Mouse (Mus musculus) embryonic facial prominence, embryonic 14.5 days (tissue): ENCODE data around the gene Ccdc12. TPM values are rescaled to one million over a fixed set of nuclear protein-coding genes. Genes with fewer than 3 reads are reported as not detected.

Experiments used
- ATAC-seq: fragments of 200-750 bp; cut with Nextera tagmentation; 2 replicates; pipeline ENCODE4 v1.8.0; 2017; ENCODE audit warnings: low read depth, moderate number of reproducible peaks, moderate TSS enrichment
- DNase-seq: peaks from one replicate; pipeline ENCODE4 v3.0.0-alpha.2; 2015; ENCODE audit warnings: low spot score
- H3K27ac ChIP-seq: fragments of 300-500 bp; sonication (generic); replicated peaks from 2 replicates; pipeline ENCODE4 v1.5.1; 2014; ENCODE audit warnings: low read depth, mild to moderate bottlenecking, low read length, moderate library complexity
- H3K27me3 ChIP-seq: fragments of 300-500 bp; sonication (generic); replicated peaks from 2 replicates; pipeline ENCODE4 v1.6.1; 2014; ENCODE audit warnings: low read length; ENCODE audit not compliant: control insufficient read depth, insufficient read depth
- H3K36me3 ChIP-seq: fragments of 300-500 bp; sonication (generic); 2 replicates; pipeline ENCODE4 v1.6.1; 2014; ENCODE audit warnings: low read length, mixed read lengths; ENCODE audit not compliant: control insufficient read depth, insufficient read depth
- H3K4me1 ChIP-seq: fragments of 300-500 bp; sonication (generic); 2 replicates; pipeline ENCODE4 v1.6.1; 2014; ENCODE audit warnings: antibody characterized with exemption, low read length; ENCODE audit not compliant: control insufficient read depth, insufficient read depth
- H3K4me2 ChIP-seq: fragments of 300-500 bp; sonication (generic); 2 replicates; pipeline ENCODE4 v1.6.1; 2014; ENCODE audit warnings: low read depth, mild to moderate bottlenecking, low read length, moderate library complexity, mixed read lengths
- H3K4me3 ChIP-seq: fragments of 300-500 bp; sonication (generic); 2 replicates; pipeline ENCODE4 v1.5.1; 2014; ENCODE audit warnings: low read depth, mild to moderate bottlenecking, low read length
- H3K9ac ChIP-seq: fragments of 300-500 bp; sonication (generic); 2 replicates; pipeline ENCODE4 v1.6.1; 2014; ENCODE audit warnings: low read depth, mild to moderate bottlenecking, low read length, moderate library complexity, mixed read lengths
- H3K9me3 ChIP-seq: fragments of 300-500 bp; sonication (generic); 2 replicates; pipeline ENCODE4 v1.6.1; 2016; ENCODE audit warnings: low read length; ENCODE audit not compliant: control insufficient read depth
- WGBS: fragments of 180-500 bp; shearing (Covaris S2); extraction: QIAGEN DNeasy Blood & Tissue Kit; methylation state at CpG from one replicate; pipeline ENCODE4 v1.1.7; 2014; 5-methylcytosine and 5-hydroxymethylcytosine counted together
- polyA plus RNA-seq: library from polyadenylated mRNA; unstranded; fragments of >200 nt; fragmentation: Nextera tagmentation; extraction: Ambion mirVana; gene quantifications from 2 replicates; pipeline ENCODE4 v1.2.1, GENCODE M21; 2014

The Ccdc12 gene
- polyA plus RNA-seq, 1 experiment from 2014 or later: 104 TPM

- no peaks in the 10 kb centered on the region for H3K27me3 ChIP-seq
- WGBS: 87% methylated on average over 7 of the region's 7 CpGs
- peaks cover 11% of the 10 kb centered on the region for H3K4me1 ChIP-seq
- H3K9ac ChIP-seq: no peak overlapping the region
- DNase-seq (no peak), ATAC-seq (no peak)
- no peaks in the 10 kb centered on the region for H3K9me3 ChIP-seq
- H3K27ac ChIP-seq: no peak overlapping the region
- H3K4me3 ChIP-seq: no peak overlapping the region
- H3K4me2 ChIP-seq: no peak overlapping the region
- no peaks in the 10 kb centered on the region for H3K36me3 ChIP-seq
These were observed 4.7 kb downstream of the Ccdc12 start for GRCm38 (mm10) chr9:110660856-110661612.

GRCm38 (mm10) chr9:110662844-110663243 lies 6.5 kb downstream of the Ccdc12 start:
- 80% methylated on average over 1 of the region's 1 CpGs for WGBS
- no peak for ATAC-seq
- peaks cover 10% of the 10 kb centered on the region for H3K4me1 ChIP-seq
- H3K9ac ChIP-seq: no peak overlapping the region
- no peaks in the 10 kb centered on the region for H3K9me3 ChIP-seq
- no peaks in the 10 kb centered on the region for H3K27me3 ChIP-seq
- H3K4me3 ChIP-seq: no peak overlapping the region
- H3K36me3 ChIP-seq: no peaks in the 10 kb centered on the region
- H3K27ac ChIP-seq: no peak overlapping the region
- H3K4me2 ChIP-seq: no peak overlapping the region
- no peak for DNase-seq

GRCm38 (mm10) chr9:110665912-110666311 lies 9.6 kb downstream of the Ccdc12 start:
- no peaks in the 10 kb centered on the region for H3K9me3 ChIP-seq
- H3K27ac ChIP-seq: no peak overlapping the region
- 25% methylated on average over 4 of the region's 4 CpGs for WGBS

GRCm38 (mm10) chr9:110666374-110666773 lies 10.1 kb downstream of the Ccdc12 start:
- no peak overlapping the region for H3K4me2 ChIP-seq
- no peak overlapping the region for H3K4me3 ChIP-seq
- H3K36me3 ChIP-seq: no peaks in the 10 kb centered on the region
- H3K27me3 ChIP-seq: no peaks in the 10 kb centered on the region
- ATAC-seq (no peak), DNase-seq (no peak)
- H3K9ac ChIP-seq: 0 out of 2 replicates have a peak overlapping the region, but pooled peaks have one; percentile 14
- H3K27ac ChIP-seq: no peak overlapping the region
- no peaks in the 10 kb centered on the region for H3K9me3 ChIP-seq
- H3K4me1 ChIP-seq: peaks cover 10% of the 10 kb centered on the region
- WGBS: 38% methylated on average over 8 of the region's 8 CpGs

More at GRCm38 (mm10) chr9:110665912-110666311, 9.6 kb downstream of the Ccdc12 start:
- Histone ChIP-seq H3K4me2 (no peak overlapping the region), H3K27me3 (no peaks in the 10 kb centered on the region), H3K9ac (no peak overlapping the region), H3K4me1 (peaks cover 10% of the 10 kb centered on the region), H3K4me3 (no peak overlapping the region), H3K36me3 (no peaks in the 10 kb centered on the region)
- no peak for DNase-seq
- no peak for ATAC-seq

GRCm38 (mm10) chr9:110667219-110667836 lies 11.0 kb downstream of the Ccdc12 start:
- DNase-seq: no peak
- Histone ChIP-seq H3K9me3 (no peaks in the 10 kb centered on the region), H3K4me3 (no peak overlapping the region), H3K36me3 (no peaks in the 10 kb centered on the region), H3K27ac (no peak overlapping the region), H3K4me1 (peaks cover 10% of the 10 kb centered on the region), H3K4me2 (no peak overlapping the region), H3K27me3 (no peaks in the 10 kb centered on the region), H3K9ac (no peak overlapping the region)
- 64% methylated on average over 4 of the region's 4 CpGs for WGBS
- no peak for ATAC-seq

- peaks cover 15% of the 10 kb centered on the region for H3K4me1 ChIP-seq
These were observed 12.4 kb downstream of the Ccdc12 start for GRCm38 (mm10) chr9:110668601-110669293.

GRCm38 (mm10) chr9:110669785-110670184 lies 13.5 kb downstream of the Ccdc12 start:
- no peaks in the 10 kb centered on the region for H3K36me3 ChIP-seq
- H3K27me3 ChIP-seq: no peaks in the 10 kb centered on the region
- no peak overlapping the region for H3K4me2 ChIP-seq
- no peak overlapping the region for H3K27ac ChIP-seq
- no peaks in the 10 kb centered on the region for H3K9me3 ChIP-seq
- ATAC-seq: no peak
- DNase-seq: no peak
- H3K4me1 ChIP-seq: peaks cover 15% of the 10 kb centered on the region
- WGBS: 84% methylated on average over 5 of the region's 5 CpGs
- H3K4me3 ChIP-seq: no peak overlapping the region
- no peak overlapping the region for H3K9ac ChIP-seq

More at GRCm38 (mm10) chr9:110668601-110669293, 12.4 kb downstream of the Ccdc12 start:
- H3K4me3 ChIP-seq: no peak overlapping the region
- ATAC-seq (no peak), DNase-seq (no peak)
- no peaks in the 10 kb centered on the region for H3K36me3 ChIP-seq
- no peak overlapping the region for H3K27ac ChIP-seq
- no peak overlapping the region for H3K9ac ChIP-seq
- no peaks in the 10 kb centered on the region for H3K9me3 ChIP-seq
- WGBS: 93% methylated on average over 6 of the region's 6 CpGs
- H3K27me3 ChIP-seq: no peaks in the 10 kb centered on the region
- H3K4me2 ChIP-seq: no peak overlapping the region

GRCm38 (mm10) chr9:110672462-110673106 lies 16.3 kb downstream of the Ccdc12 start:
- Histone ChIP-seq H3K36me3 (no peaks in the 10 kb centered on the region), H3K9ac (no peak overlapping the region), H3K9me3 (no peaks in the 10 kb centered on the region), H3K4me3 (no peak overlapping the region), H3K4me1 (peaks cover 4% of the 10 kb centered on the region; the same call in 1 of the 2 replicates), H3K27ac (no peak overlapping the region), H3K4me2 (no peak overlapping the region), H3K27me3 (no peaks in the 10 kb centered on the region)
- 0 out of 2 replicates have a peak, but pooled peaks have one; percentile 37 for ATAC-seq
- WGBS: 56% methylated on average over 7 of the region's 7 CpGs
- no peak for DNase-seq
